ENCODE assay signal across 7 mouse cellular contexts in the genomic region with DNA sequence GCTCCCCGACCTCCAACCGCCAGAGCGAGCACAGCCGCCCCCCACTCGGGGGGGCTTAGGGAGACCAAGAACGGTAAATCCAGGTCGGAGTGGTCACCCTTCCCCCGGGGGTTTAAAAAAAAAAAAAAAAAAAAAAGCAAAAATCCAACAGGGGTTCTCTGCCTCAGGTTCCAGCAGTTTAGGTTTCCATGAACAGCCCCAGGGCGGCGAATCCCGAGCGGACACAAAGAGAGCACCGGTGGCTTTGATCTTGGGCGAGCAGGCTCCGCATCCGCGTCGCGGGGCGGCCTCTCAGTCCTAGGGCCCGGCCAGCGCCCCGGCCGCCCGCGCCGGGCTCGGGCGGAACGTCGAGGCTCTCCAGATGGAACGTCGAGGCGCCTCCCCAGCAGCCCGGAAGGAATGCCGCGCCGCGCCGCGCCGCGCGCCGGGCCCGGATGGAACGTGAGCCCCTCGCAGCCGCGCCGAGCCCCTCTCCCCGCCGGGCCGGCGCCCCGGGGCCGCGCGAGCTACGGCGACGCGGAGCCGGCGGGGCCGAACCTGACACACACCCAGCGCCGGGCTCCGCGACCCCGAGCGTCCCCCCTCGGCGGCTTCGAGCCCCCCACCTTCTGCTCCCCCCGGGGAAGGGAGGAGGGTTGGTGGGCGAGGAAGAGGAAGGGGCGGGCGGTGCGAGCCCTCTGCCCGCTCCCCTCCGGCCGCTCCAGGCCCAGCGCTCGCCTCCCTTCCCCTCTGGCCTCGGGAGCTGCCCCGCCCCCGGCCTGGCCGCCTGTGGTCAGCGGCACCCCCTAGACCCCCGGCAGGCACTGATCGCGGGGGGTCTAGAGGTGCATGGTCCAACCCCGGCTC. TPM values are rescaled to one million over a fixed set of nuclear protein-coding genes. Genes with fewer than 3 reads are reported as not detected.
DNase-seq lines count a peak whose midpoint lies in the region; ATAC-seq and TF ChIP-seq lines count a peak whose summit lies in the region.

Kmt2d (minus strand) TSS at position 135 of the 846 bp plus-strand sequence.

- no peaks in the 10 kb centered on the region for H3K27me3 ChIP-seq in intestine, embryonic 15.5 days (replicated peaks)
- no peaks in the 10 kb centered on the region for H3K27me3 ChIP-seq in liver, postnatal 0 days (ENCODE audit: insufficient read depth, low read length)
- no peaks in the 10 kb centered on the region for H3K27me3 ChIP-seq in small intestine, adult 2 months (ENCODE audit: control insufficient read depth, insufficient read depth, low read length)

- peak; percentile 58 for ATAC-seq in intestine, embryonic 15.5 days
- ATAC-seq in liver, postnatal 0 days: peak; percentile 39

- peak within 1 kb of the TSS; percentile 98 for H3K4me3 ChIP-seq in intestine, embryonic 15.5 days (replicated peaks)
- H3K4me3 ChIP-seq in liver, postnatal 0 days (ENCODE audit: low read depth, low read length): peak within 1 kb of the TSS; percentile 87
- peak within 1 kb of the TSS; percentile 98 for H3K4me3 ChIP-seq in small intestine, adult 2 months (ENCODE audit: low read depth, low read length)

- peak within 1 kb of the TSS; percentile 100 for H3K9ac ChIP-seq in intestine, embryonic 15.5 days
- H3K9ac ChIP-seq in liver, postnatal 0 days (replicated peaks): peak within 1 kb of the TSS; percentile 99

- peak within 1 kb of the TSS; percentile 88 for H3K4me2 ChIP-seq in intestine, embryonic 15.5 days (replicated peaks)
- H3K4me2 ChIP-seq in liver, postnatal 0 days (ENCODE audit: low read depth, low read length): peak within 1 kb of the TSS; percentile 98

- H3K4me1 ChIP-seq in intestine, embryonic 15.5 days (replicated peaks): peaks cover 28% of the 10 kb centered on the region
- H3K4me1 ChIP-seq in liver, postnatal 0 days (ENCODE audit: insufficient read depth): peaks cover 32% of the 10 kb centered on the region
- H3K4me1 ChIP-seq in small intestine, adult 2 months (ENCODE audit: control insufficient read depth, insufficient read depth, insufficient read length, low read length): peaks cover 11% of the 10 kb centered on the region

- DNase-seq in thymus, postnatal 0 days (ENCODE audit: low spot score): peak; percentile 56
- no peak for DNase-seq in thymus, postnatal 25 days
- peak; percentile 35 for DNase-seq in brain, embryonic 14.5 days (ENCODE audit: low read depth)
- no peak for DNase-seq in gastrocnemius, postnatal 36 days
- DNase-seq in liver, postnatal 0 days: peak; percentile 57

- H3K27ac ChIP-seq in intestine, embryonic 15.5 days: peak within 1 kb of the TSS; percentile 99
- H3K27ac ChIP-seq in liver, postnatal 0 days (ENCODE audit: low read depth): peak within 1 kb of the TSS; percentile 96
- H3K27ac ChIP-seq in small intestine, adult 2 months (ENCODE audit: insufficient read depth, low read depth, low read length): peak within 1 kb of the TSS; percentile 98

- intact Hi-C loops in gastrocnemius, postnatal 36 days (cut with DNase I): no loop called here

- no peak for TF ChIP-seq CTCF in brain, embryonic 14.5 days (IDR thresholded peaks at IDR 0.05; ENCODE audit: borderline replicate concordance, extremely low read depth, insufficient read depth, insufficient read length)
- no peak for TF ChIP-seq CTCF in liver, postnatal 0 days (IDR thresholded peaks at IDR 0.05; ENCODE audit: low read depth)
- TF ChIP-seq CTCF in small intestine, adult 2 months (IDR thresholded peaks at IDR 0.05; ENCODE audit: extremely low read depth, insufficient read length, insufficient replicate concordance, low read depth, low read length): no peak

- peaks cover 4% of the 10 kb centered on the region; the same call in 1 of the 2 replicates for H3K36me3 ChIP-seq in intestine, embryonic 15.5 days
- peaks cover 8% of the 10 kb centered on the region for H3K36me3 ChIP-seq in liver, postnatal 0 days (replicated peaks; ENCODE audit: insufficient read depth, low read length)
- H3K36me3 ChIP-seq in small intestine, adult 2 months (ENCODE audit: control insufficient read depth, insufficient read depth, low read length): peaks cover 5% of the 10 kb centered on the region; the same call in 1 of the 2 replicates

- no peak for TF ChIP-seq EP300 in liver, postnatal 0 days (IDR thresholded peaks at IDR 0.05; ENCODE audit: low read depth)

- WGBS in intestine, embryonic 15.5 days: under 1% methylated on average over 79 of the region's 94 CpGs
- 3% methylated on average over 75 of the region's 94 CpGs for WGBS in liver, postnatal 0 days (ENCODE audit: insufficient replicate concordance)
- WGBS in small intestine, adult 2 months: under 1% methylated on average over 82 of the region's 94 CpGs

- no peak for TF ChIP-seq POLR2A in brain, embryonic 14.5 days (IDR thresholded peaks at IDR 0.05; ENCODE audit: borderline replicate concordance, extremely low read depth, insufficient read depth, insufficient read length, poor library complexity, severe bottlenecking)
- no peak for TF ChIP-seq POLR2A in small intestine, adult 2 months (IDR thresholded peaks at IDR 0.05; ENCODE audit: low read depth, low read length)

- no peaks in the 10 kb centered on the region for H3K9me3 ChIP-seq in intestine, embryonic 15.5 days
- no peaks in the 10 kb centered on the region for H3K9me3 ChIP-seq in liver, postnatal 0 days (ENCODE audit: low read length)

RNA-seq across cellular contexts. Expression of gene Kmt2d, which starts in this region (rescaled TPM):
- polyA plus RNA-seq in thymus, postnatal 0 days (2015; fragmentation: Nextera tagmentation; extraction: Ambion mirVana): 9.4 and 15.6 TPM in 2 replicates
- polyA plus RNA-seq in brain, embryonic 14.5 days (2012; rRNA removed): 18.4 and 37.5 TPM in 2 replicates
- 10 to 100 TPM; 42.7 to 46.4 TPM for total RNA-seq in gastrocnemius, postnatal 36 days (2021)
- polyA plus RNA-seq in intestine, embryonic 15.5 days (2015; fragmentation: Nextera tagmentation; extraction: Ambion mirVana): 9.6 and 10.4 TPM in 2 replicates
- 3.0 and 3.6 TPM in 2 replicates for polyA plus RNA-seq in liver, postnatal 0 days (2015; fragmentation: Nextera tagmentation; extraction: Ambion mirVana)
- 19.4 and 36.2 TPM in 2 replicates for polyA plus RNA-seq in small intestine, adult 2 months (2012; rRNA removed)

Comparison
In these comparisons a context has a peak if more than half of its experiments do, and no peak if none do; other contexts are left out.
1. DNase-seq: peak in thymus, postnatal 0 days (single experiment), brain, embryonic 14.5 days (single experiment) and liver, postnatal 0 days (single experiment); none in thymus, postnatal 25 days (single experiment) and gastrocnemius, postnatal 36 days (0 of 2).
2. Peak in every context shown above with its lines, with median percentiles within 50 percentile points of each other: H3K27ac ChIP-seq and H3K4me3 ChIP-seq.